Comparison of ENCODE assay signal across 19 mouse cellular contexts in genomic region chr5:30258776-30259175, GRCm38 (mm10). TPM values are rescaled to one million over a fixed set of nuclear protein-coding genes. Genes with fewer than 3 reads are reported as not detected.
"Had no signal": no experiment of that assay in that cellular context is flagged by ENCODE, and none has a peak within 500 bp of the region (broad histone marks: within the 10 kb centered on the region; RNA-seq: fewer than 3 reads in every experiment).

No protein-coding gene starts in this region.

- ATAC-seq: liver, embryonic 12.5 days; midbrain, embryonic 15.5 days had no signal

- H3K4me3 ChIP-seq: left cerebral cortex, adult 2 months; limb, embryonic 15.5 days; liver, embryonic 12.5 days; megakaryocyte, embryonic 14.5 days; midbrain, embryonic 15.5 days; neural tube, embryonic 12.5 days had no signal

- H3K9ac ChIP-seq: limb, embryonic 15.5 days; liver, embryonic 12.5 days; lung, embryonic 14.5 days; midbrain, embryonic 15.5 days; neural tube, embryonic 12.5 days had no signal

- H3K4me1 ChIP-seq: limb, embryonic 15.5 days; liver, embryonic 12.5 days; midbrain, embryonic 15.5 days; neural tube, embryonic 12.5 days had no signal

- DNase-seq: kidney, postnatal 10 days; lung, embryonic 14.5 days; lung, postnatal 10 days; spleen, adult 18-20 months; thymus, postnatal 36 days had no signal

- H3K27ac ChIP-seq: left cerebral cortex, adult 2 months; limb, embryonic 15.5 days; liver, embryonic 12.5 days; macrophage; midbrain, embryonic 15.5 days; neural tube, embryonic 12.5 days had no signal

- H3K9me3 ChIP-seq: limb, embryonic 15.5 days; liver, embryonic 12.5 days; megakaryocyte, embryonic 14.5 days; midbrain, embryonic 15.5 days; neural tube, embryonic 12.5 days had no signal

- H3K27me3 ChIP-seq: limb, embryonic 15.5 days; liver, embryonic 12.5 days; megakaryocyte, embryonic 14.5 days; midbrain, embryonic 15.5 days; neural tube, embryonic 12.5 days had no signal

- H3K4me2 ChIP-seq: limb, embryonic 15.5 days; liver, embryonic 12.5 days; lung, embryonic 14.5 days; midbrain, embryonic 11.5 days; midbrain, embryonic 15.5 days; neural tube, embryonic 12.5 days had no signal

RNA-seq across cellular contexts. Expression of gene Drc1, which starts 22.4 kb away (rescaled TPM):
- total RNA-seq: monocyte, adult 5-6 weeks had no signal
- polyA plus RNA-seq: macrophage had no signal

RNA-seq across cellular contexts. Expression of gene Adgrf3, which starts 53.3 kb away (rescaled TPM):
- total RNA-seq: layer of hippocampus, postnatal 25 days; left cerebral cortex, adult 2 months; left cerebral cortex, postnatal 14 days; monocyte, adult 5-6 weeks; neutrophil, adult 5-6 weeks had no signal
- polyA plus RNA-seq: large intestine, adult 2 months; limb, embryonic 11.5 days; liver, embryonic 12.5 days; macrophage; midbrain, embryonic 11.5 days; midbrain, embryonic 15.5 days; neural tube, embryonic 12.5 days had no signal
